Mouse (Mus musculus) embryonic facial prominence, embryonic 10.5 days (tissue): ENCODE measurements around the gene Zmiz1. TPM values are rescaled to one million over a fixed set of nuclear protein-coding genes. Genes with fewer than 3 reads are reported as not detected.

Experiments used
- DNase-seq: peaks from one replicate; pipeline ENCODE4 v3.0.0-alpha.2; 2017; ENCODE audit warnings: low spot score
- H3K27ac ChIP-seq: fragments of 300-500 bp; sonication (generic); replicated peaks from 2 replicates; pipeline ENCODE4 v1.5.1; 2016; ENCODE audit warnings: mild to moderate bottlenecking
- H3K27me3 ChIP-seq: fragments of 300-500 bp; sonication (generic); replicated peaks from 2 replicates; pipeline ENCODE4 v1.6.1; 2016; ENCODE audit warnings: low read depth, mild to moderate bottlenecking; ENCODE audit not compliant: poor library complexity, severe bottlenecking
- H3K36me3 ChIP-seq: fragments of 300-500 bp; sonication (generic); replicated peaks from 2 replicates; pipeline ENCODE4 v1.6.1; 2016; ENCODE audit warnings: mild to moderate bottlenecking, moderate library complexity
- H3K4me1 ChIP-seq: fragments of 300-500 bp; sonication (generic); 2 replicates; pipeline ENCODE4 v1.6.1; 2016
- H3K4me3 ChIP-seq: fragments of 300-500 bp; sonication (generic); 2 replicates; pipeline ENCODE4 v1.5.1; 2016; ENCODE audit warnings: mild to moderate bottlenecking, moderate library complexity
- H3K9me3 ChIP-seq: fragments of 300-500 bp; sonication (generic); 2 replicates; pipeline ENCODE4 v1.6.1; 2016; ENCODE audit warnings: mild to moderate bottlenecking
- WGBS: fragments of 180-500 bp; shearing (Covaris S2); methylation state at CpG from one replicate; pipeline ENCODE4 v1.1.7; 2016; 5-methylcytosine and 5-hydroxymethylcytosine counted together
- microRNA-seq: library from miRNA; unstranded; fragments of <30 nt; microRNA quantifications from one replicate; pipeline ENCODE4, GENCODE M21; 2017
- polyA plus RNA-seq: library from polyadenylated mRNA; unstranded; fragments of >200 nt; fragmentation: Nextera tagmentation; extraction: Ambion mirVana; gene quantifications from 2 replicates; pipeline ENCODE4 v1.2.1, GENCODE M21; 2016

Gene Zmiz1
- polyA plus RNA-seq, 1 experiment from 2014 or later, result 42.8 TPM

DNA sequence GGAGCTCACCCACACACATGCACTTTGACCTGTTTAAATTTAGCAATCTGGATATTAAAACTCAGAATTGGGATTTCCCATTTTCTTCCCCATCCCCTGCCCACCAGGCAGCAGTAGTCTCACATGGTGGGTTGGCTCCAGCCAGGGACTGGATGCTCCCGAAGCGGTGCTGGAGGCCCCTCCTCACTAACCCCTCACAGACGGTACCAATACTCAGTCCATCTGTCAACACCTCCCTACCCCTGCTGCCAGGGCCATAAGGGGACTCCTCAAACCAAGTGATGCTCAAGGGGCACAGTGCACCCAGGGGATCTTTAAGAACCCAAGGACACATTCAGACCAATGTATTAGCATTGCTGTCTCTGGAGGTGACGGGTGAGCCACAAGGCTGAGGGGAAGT lies 251.7 kb downstream of the Zmiz1 start:
- Histone ChIP-seq H3K27me3 (no peaks in the 10 kb centered on the region), H3K4me1 (peaks cover 60% of the 10 kb centered on the region), H3K27ac (peak overlapping the region; percentile 32; the same call in 1 of the 2 replicates), H3K36me3 (peaks cover 14% of the 10 kb centered on the region), H3K9me3 (no peaks in the 10 kb centered on the region), H3K4me3 (no peak overlapping the region)
- no peak for DNase-seq
- 82% methylated on average over 4 of the region's 4 CpGs for WGBS

DNA sequence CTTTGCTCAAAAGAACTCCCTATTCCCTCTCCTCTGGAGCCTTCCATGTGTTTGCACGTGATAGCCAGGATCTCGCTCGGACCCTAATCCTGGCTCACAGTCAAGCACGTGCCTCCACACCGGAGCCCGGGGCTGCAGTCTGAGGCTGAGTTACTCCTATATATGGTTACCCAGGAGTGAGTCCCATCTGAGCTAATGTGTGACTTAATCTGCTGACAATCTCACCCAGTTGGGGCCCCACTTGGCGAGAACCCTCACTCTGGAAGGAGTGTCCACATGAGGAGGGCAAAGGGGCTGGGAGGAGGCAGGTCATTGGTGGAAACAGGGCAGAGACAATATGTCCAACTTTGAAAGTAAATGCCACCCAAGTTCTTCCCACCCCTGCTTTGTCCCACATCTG lies 252.2 kb downstream of the Zmiz1 start:
- DNase-seq, result no peak
- no peaks in the 10 kb centered on the region for H3K9me3 ChIP-seq
- H3K4me3 ChIP-seq, result no peak overlapping the region
- peaks cover 18% of the 10 kb centered on the region for H3K36me3 ChIP-seq
- H3K27me3 ChIP-seq, result no peaks in the 10 kb centered on the region
- WGBS, result 86% methylated on average over 7 of the region's 7 CpGs
- H3K4me1 ChIP-seq, result peaks cover 60% of the 10 kb centered on the region
- H3K27ac ChIP-seq, result peak overlapping the region; percentile 32; the same call in 1 of the 2 replicates

DNA sequence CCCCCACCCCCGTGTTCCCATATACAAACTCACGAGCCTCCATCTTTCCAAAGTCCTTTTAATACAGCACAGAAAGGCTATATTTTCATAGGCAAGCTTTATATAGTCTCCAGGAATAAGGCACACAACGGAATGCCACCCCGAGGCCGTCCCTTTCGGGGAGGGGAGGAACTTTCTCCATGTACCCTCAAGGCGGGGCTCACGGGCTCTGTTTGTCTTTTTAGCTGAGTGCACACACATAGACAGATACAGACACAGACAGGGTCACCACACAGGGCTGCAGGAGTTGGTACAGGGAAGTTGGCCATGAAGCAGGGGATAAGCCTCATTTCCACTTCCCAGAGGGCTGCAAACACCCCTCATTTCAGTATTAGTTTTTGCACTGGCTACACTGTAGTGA lies 252.6 kb downstream of the Zmiz1 start:
- WGBS, result 65% methylated on average over 8 of the region's 8 CpGs
- Histone ChIP-seq H3K9me3 (no peaks in the 10 kb centered on the region), H3K36me3 (peaks cover 22% of the 10 kb centered on the region), H3K4me3 (no peak overlapping the region), H3K4me1 (peaks cover 64% of the 10 kb centered on the region), H3K27me3 (no peaks in the 10 kb centered on the region), H3K27ac (peak overlapping the region; percentile 32; the same call in 1 of the 2 replicates)
- no peak for DNase-seq

DNA sequence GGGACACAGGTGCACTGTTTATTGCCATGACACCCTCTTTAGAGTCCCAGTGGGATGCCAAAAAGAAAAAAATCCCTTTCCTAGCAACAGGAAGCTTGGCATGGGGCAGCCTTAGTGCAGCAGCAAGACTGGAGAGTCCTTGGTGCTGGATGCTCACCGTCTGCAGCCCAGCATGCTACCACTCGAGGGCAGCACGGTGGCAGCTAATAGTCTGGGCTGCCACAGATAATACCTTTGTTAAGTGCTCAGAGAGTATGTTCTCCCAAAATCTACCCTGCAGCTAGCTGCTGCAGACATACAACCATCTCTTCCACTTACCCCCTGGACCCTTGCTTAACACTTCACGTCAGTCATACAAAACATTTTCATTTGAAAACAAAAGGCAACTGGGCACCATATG lies 254.5 kb downstream of the Zmiz1 start:
- Histone ChIP-seq H3K27ac (no peak overlapping the region), H3K4me3 (no peak overlapping the region), H3K4me1 (peaks cover 74% of the 10 kb centered on the region), H3K36me3 (peaks cover 26% of the 10 kb centered on the region), H3K27me3 (no peaks in the 10 kb centered on the region), H3K9me3 (no peaks in the 10 kb centered on the region)
- no peak for DNase-seq
- 14% methylated on average over 4 of the region's 4 CpGs for WGBS

Small RNAs within 50 kb of the gene (microRNA-seq; reads per million reads assigned to microRNA genes)
- gene Mir3075, result 10.7 reads per million, percentile 21 among the genes with 10 or more reads in this experiment

Other genes starting within 250 kb of the Zmiz1 start
- gene Ppif, start 235.0 kb downstream of the Zmiz1 start, polyA plus RNA-seq, result 76.6 and 77.0 TPM in 2 replicates